Mouse (Mus musculus): ENCODE measurements around the gene Rtf2. TPM values are rescaled to one million over a fixed set of nuclear protein-coding genes. Genes with fewer than 3 reads are reported as not detected.

The Rtf2 gene
- total RNA-seq, 1 experiment from 2014 or later, result 66.2 TPM

- DNase-seq, result no peak
Measured at GRCm38 (mm10) chr2:172437371-172437952, 2.9 kb upstream of the Rtf2 start.

- no peak for DNase-seq
Measured at GRCm38 (mm10) chr2:172440640-172441005, 267 bp downstream of the Rtf2 start.

- DNase-seq, result peak; percentile 33
Measured at GRCm38 (mm10) chr2:172441176-172441575, 820 bp downstream of the Rtf2 start.

GRCm38 (mm10) chr2:172445617-172446016, 5.3 kb downstream of the Rtf2 start:
- no peak for DNase-seq

- DNase-seq, result peak; percentile 40
Measured at GRCm38 (mm10) chr2:172447317-172447716, 7.0 kb downstream of the Rtf2 start.

- DNase-seq, result no peak
Measured at GRCm38 (mm10) chr2:172448329-172448728, 8.0 kb downstream of the Rtf2 start.

- DNase-seq, result no peak
Measured at GRCm38 (mm10) chr2:172450640-172451039, 10.3 kb downstream of the Rtf2 start.

GRCm38 (mm10) chr2:172452031-172452430, 11.7 kb downstream of the Rtf2 start:
- DNase-seq, result no peak

- DNase-seq, result no peak
Measured at GRCm38 (mm10) chr2:172452458-172452857, 12.1 kb downstream of the Rtf2 start.

- no peak for DNase-seq
Measured at GRCm38 (mm10) chr2:172458496-172458895, 18.1 kb downstream of the Rtf2 start, which contains the start of gene Gcnt7. TSS of gene Gcnt7 (minus strand) at chr2:172458596.

GRCm38 (mm10) chr2:172460647-172461046, 20.3 kb downstream of the Rtf2 start:
- peak; percentile 37 for DNase-seq

- DNase-seq, result no peak
Measured at GRCm38 (mm10) chr2:172462813-172463212, 22.5 kb downstream of the Rtf2 start.

GRCm38 (mm10) chr2:172466427-172467132, 26.2 kb downstream of the Rtf2 start:
- DNase-seq, result peak; percentile 74

GRCm38 (mm10) chr2:172467206-172467605, 26.9 kb downstream of the Rtf2 start:
- DNase-seq, result peak; percentile 29

- peak; percentile 86 for DNase-seq
Measured at GRCm38 (mm10) chr2:172468346-172468819, 28.0 kb downstream of the Rtf2 start.

GRCm38 (mm10) chr2:172472318-172472717, 32.0 kb downstream of the Rtf2 start, which contains the start of gene Fam209:
TSS of gene Fam209 (plus strand) at chr2:172472520.
- DNase-seq, result no peak

GRCm38 (mm10) chr2:172473591-172473990, 33.2 kb downstream of the Rtf2 start:
- DNase-seq, result no peak

- DNase-seq, result peak; percentile 53
Measured at GRCm38 (mm10) chr2:172474970-172475369, 34.6 kb downstream of the Rtf2 start.

- DNase-seq, result no peak
Measured at GRCm38 (mm10) chr2:172476707-172477260, 36.4 kb downstream of the Rtf2 start.

GRCm38 (mm10) chr2:172477350-172477749, 37.0 kb downstream of the Rtf2 start:
- DNase-seq, result no peak

GRCm38 (mm10) chr2:172477860-172478259, 37.5 kb downstream of the Rtf2 start:
- peak; percentile 51 for DNase-seq

- DNase-seq, result no peak
Measured at GRCm38 (mm10) chr2:172480296-172480695, 39.9 kb downstream of the Rtf2 start.

- no peak for DNase-seq
Measured at GRCm38 (mm10) chr2:172481654-172482385, 41.5 kb downstream of the Rtf2 start.
